Mouse (Mus musculus) lung, embryonic 15.5 days (tissue): Measurements from ENCODE around the gene Mip. TPM values are rescaled to one million over a fixed set of nuclear protein-coding genes. Genes with fewer than 3 reads are reported as not detected.
A peak's percentile ranks its signal among the peaks of the same experiment; 100 is the strongest.
"Not testable (repeated sequence)": the region's sequence is repeated elsewhere in the genome, so short reads cannot be mapped to it uniquely, and the experiment has no call there.

Experiments
- ATAC-seq: fragments of 200-750 bp; cut with Nextera tagmentation; 2 replicates; pipeline ENCODE4 v1.8.0; 2017; ENCODE audit warnings: moderate number of reproducible peaks, borderline replicate concordance; ENCODE audit not compliant: low FRiP score, low TSS enrichment; ENCODE audit errors: extremely low read depth
- H3K27ac ChIP-seq: fragments of 300-500 bp; sonication (generic); 2 replicates; pipeline ENCODE4 v1.5.1; 2015; ENCODE audit warnings: moderate library complexity, mild to moderate bottlenecking, inconsistent platforms
- H3K27me3 ChIP-seq: fragments of 300-500 bp; sonication (generic); 2 replicates; pipeline ENCODE4 v1.6.1; 2015; ENCODE audit warnings: inconsistent platforms
- H3K36me3 ChIP-seq: fragments of 300-500 bp; sonication (generic); 2 replicates; pipeline ENCODE4 v1.6.1; 2015; ENCODE audit warnings: inconsistent platforms
- H3K4me1 ChIP-seq: fragments of 300-500 bp; sonication (generic); 2 replicates; pipeline ENCODE4 v1.6.1; 2015; ENCODE audit warnings: inconsistent platforms
- H3K4me2 ChIP-seq: fragments of 300-500 bp; sonication (generic); 2 replicates; pipeline ENCODE4 v1.6.1; 2015; ENCODE audit warnings: inconsistent platforms, mild to moderate bottlenecking, moderate library complexity
- H3K4me3 ChIP-seq: fragments of 300-500 bp; sonication (generic); 2 replicates; pipeline ENCODE4 v1.5.1; 2015; ENCODE audit warnings: mild to moderate bottlenecking, inconsistent platforms
- H3K9ac ChIP-seq: fragments of 300-500 bp; sonication (generic); 2 replicates; pipeline ENCODE4 v1.6.1; 2015; ENCODE audit warnings: inconsistent platforms
- H3K9me3 ChIP-seq: fragments of 300-500 bp; sonication (generic); 2 replicates; pipeline ENCODE4 v1.6.1; 2016; ENCODE audit warnings: inconsistent platforms
- WGBS: fragments of 180-500 bp; shearing (Covaris S2); methylation state at CpG from one replicate; pipeline ENCODE4 v1.1.7; 2015; 5-methylcytosine and 5-hydroxymethylcytosine counted together
- polyA plus RNA-seq: library from polyadenylated mRNA; unstranded; fragments of >200 nt; fragmentation: Nextera tagmentation; extraction: Ambion mirVana; gene quantifications from 2 replicates; pipeline ENCODE4 v1.2.1, GENCODE M21; 2015

Gene Mip
- polyA plus RNA-seq, 1 experiment from 2014 or later, result not detected

DNA sequence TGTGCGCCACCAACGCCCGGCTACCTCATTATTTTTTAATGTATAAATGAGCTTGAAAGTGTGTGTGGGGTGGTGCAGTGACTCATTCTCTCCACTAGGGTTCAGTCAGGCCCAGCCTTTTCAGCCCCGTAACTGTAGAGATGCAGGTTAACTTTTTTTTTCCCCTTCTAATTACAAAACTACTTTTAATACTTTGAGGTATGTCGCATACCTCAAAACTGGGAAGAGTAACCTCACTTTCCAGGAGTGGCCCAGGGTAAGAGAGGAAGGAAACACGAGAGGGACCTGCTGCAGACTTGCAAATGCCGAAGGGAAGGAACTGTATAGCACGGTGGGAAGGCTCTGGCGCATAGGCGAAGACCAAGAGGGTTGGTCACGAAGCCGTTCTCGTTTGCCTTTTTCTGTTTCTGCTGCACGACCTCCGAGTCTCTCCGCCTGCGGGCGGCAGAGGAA, 12.7 kb upstream of the Mip start:
- Histone ChIP-seq H3K9me3 (no peaks in the 10 kb centered on the region), H3K36me3 (no peaks in the 10 kb centered on the region), H3K4me2 (peak overlapping the region; percentile 63), H3K4me3 (peak overlapping the region; percentile 34), H3K4me1 (peaks cover 18% of the 10 kb centered on the region), H3K27me3 (peaks cover 3% of the 10 kb centered on the region; the same call in 1 of the 2 replicates), H3K9ac (0 out of 2 replicates have a peak overlapping the region, but pooled peaks have one; percentile 8), H3K27ac (0 out of 2 replicates have a peak overlapping the region, but pooled peaks have one; percentile 25)
- 2% methylated on average over 18 of the region's 18 CpGs for WGBS
- ATAC-seq, result peak; percentile 41; the same call in 1 of the 2 replicates

DNA sequence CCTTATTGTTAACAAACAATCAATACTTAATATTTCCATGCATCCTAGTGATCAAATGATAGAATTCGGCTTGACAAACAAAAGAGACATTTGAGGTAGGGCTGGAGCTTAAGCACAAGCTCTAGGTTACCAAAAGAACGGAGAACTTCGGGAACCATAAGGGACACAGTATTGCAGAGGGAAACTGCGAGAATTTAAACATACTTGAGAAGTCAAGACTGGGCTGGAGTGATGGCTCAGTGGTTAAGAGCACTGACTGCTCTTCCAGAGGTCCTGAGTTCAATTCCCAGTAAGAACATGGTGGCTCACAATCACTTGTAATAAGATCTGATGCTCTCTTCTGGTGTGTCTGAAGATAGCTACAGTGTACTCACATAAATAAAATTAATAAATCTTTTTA, 11.5 kb upstream of the Mip start:
- H3K9ac ChIP-seq, H3K9me3 ChIP-seq, H3K27ac ChIP-seq, ATAC-seq, H3K36me3 ChIP-seq, H3K4me2 ChIP-seq, H3K27me3 ChIP-seq, H3K4me3 ChIP-seq: not testable (repeated sequence)
- H3K4me1 ChIP-seq, result peaks cover 18% of the 10 kb centered on the region
- WGBS, result 79% methylated on average over 4 of the region's 4 CpGs

DNA sequence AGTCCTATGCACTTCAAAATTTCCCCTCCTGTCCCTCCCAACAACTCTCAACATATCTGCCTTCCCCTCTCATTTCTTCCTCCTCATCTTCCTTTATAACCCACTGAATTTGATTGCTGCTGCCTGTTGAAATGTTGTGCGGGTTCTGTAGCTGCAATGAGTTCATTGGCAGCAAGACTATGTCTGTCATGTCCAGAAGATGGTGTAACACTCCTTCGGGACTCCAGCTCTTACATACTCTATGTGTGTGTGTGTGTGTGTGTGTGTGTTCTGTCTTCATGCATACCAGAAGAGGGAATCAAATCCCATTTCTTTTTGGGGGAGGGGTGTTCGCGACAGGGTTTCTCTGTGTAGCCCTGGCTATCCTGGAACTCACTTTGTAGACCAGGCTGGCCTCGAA, 10.7 kb upstream of the Mip start:
- no peak overlapping the region for H3K4me3 ChIP-seq
- WGBS, result 77% methylated on average over 5 of the region's 5 CpGs
- peaks cover 18% of the 10 kb centered on the region for H3K4me1 ChIP-seq
- peaks cover 3% of the 10 kb centered on the region; the same call in 1 of the 2 replicates for H3K27me3 ChIP-seq
- no peak overlapping the region for H3K4me2 ChIP-seq
- ATAC-seq, result no peak
- H3K9ac ChIP-seq, result no peak overlapping the region
- no peak overlapping the region for H3K27ac ChIP-seq
- no peaks in the 10 kb centered on the region for H3K9me3 ChIP-seq
- H3K36me3 ChIP-seq, result no peaks in the 10 kb centered on the region

DNA sequence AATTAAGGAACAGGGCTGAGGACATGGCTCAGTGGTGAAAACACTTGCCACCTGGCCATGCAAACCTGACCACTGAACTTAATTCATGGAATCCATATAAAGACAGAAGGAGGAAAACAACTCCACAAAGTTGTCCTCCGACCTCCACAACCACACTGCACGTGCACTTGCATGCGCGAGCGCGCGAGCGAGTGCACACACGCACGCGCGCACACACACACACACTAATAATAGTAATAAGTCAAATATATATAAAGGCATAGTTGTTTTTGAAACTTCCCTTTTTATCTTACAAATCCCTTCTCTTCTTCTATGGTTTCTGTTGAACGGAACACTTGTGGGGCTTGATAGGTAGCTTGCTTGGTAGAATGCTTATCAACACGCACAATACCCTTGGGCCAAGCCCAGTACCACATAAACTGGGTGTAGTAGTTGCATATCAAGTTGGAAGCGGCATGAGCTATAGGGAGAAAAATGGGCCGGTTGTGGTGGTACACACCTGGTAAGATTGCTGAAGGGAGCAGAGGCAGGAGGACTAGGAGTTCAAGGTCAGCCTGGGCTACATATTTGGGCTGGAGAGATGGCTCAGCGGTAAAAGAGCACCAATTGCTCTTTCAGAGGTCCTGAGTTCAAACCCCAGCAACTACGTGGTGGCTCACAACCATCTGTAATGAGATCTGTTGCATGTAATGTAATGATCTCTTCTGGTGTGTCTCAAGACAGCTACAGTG, 7.1 kb upstream of the Mip start:
- H3K27me3 ChIP-seq, result peaks cover under 1% of the 10 kb centered on the region; the same call in 1 of the 2 replicates
- H3K9me3 ChIP-seq, result no peaks in the 10 kb centered on the region
- H3K36me3 ChIP-seq, result no peaks in the 10 kb centered on the region
- no peak overlapping the region for H3K4me3 ChIP-seq
- no peak overlapping the region for H3K27ac ChIP-seq
- no peak overlapping the region for H3K9ac ChIP-seq
- 0 out of 2 replicates have a peak, but pooled peaks cover 2% of the 10 kb centered on the region for H3K4me1 ChIP-seq
- no peak overlapping the region for H3K4me2 ChIP-seq
- ATAC-seq, result no peak
- 90% methylated on average over 18 of the region's 18 CpGs for WGBS

DNA sequence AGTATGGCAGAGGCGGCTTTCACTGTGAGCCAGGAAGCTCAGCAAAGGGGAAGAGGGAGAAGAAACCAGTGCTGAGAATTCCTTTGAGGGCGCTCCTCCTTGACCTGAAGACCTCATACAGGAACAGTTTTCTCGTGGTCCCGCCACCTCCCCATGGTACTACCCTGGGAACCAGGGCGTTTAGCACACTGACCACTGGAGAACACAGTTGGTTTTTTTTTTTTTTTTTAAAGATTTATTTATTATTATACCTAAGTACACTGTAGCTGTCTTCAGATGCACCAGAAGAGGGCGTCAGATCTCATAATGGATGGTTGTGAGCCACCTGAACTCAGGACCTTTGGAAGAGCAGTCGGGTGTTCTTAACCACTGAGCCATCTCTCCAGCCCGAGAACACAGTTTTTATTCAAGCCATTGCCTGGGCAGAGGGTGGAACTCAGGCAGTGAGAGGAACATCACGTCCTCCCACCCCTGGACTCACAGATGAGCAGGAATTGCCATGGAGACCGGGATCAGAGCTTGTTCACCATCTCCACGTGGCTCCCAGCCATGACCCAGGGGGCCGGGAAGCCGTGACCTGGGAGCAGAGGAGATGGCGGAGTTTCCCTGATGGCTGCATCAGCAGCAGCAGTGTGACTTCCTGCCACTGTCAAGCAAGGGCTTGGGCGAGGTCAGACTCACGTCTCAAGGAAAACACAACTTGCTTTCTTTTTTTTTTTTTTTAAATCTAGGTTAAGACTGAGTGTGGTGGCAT, 3.9 kb upstream of the Mip start:
- no peaks in the 10 kb centered on the region for H3K9me3 ChIP-seq
- 0 out of 2 replicates have a peak, but pooled peaks cover 2% of the 10 kb centered on the region for H3K4me1 ChIP-seq
- no peak for ATAC-seq
- no peak overlapping the region for H3K4me3 ChIP-seq
- WGBS, result 52% methylated on average over 16 of the region's 16 CpGs
- H3K9ac ChIP-seq, result no peak overlapping the region
- no peak overlapping the region for H3K4me2 ChIP-seq
- no peaks in the 10 kb centered on the region for H3K36me3 ChIP-seq
- no peak overlapping the region for H3K27ac ChIP-seq
- no peaks in the 10 kb centered on the region for H3K27me3 ChIP-seq

DNA sequence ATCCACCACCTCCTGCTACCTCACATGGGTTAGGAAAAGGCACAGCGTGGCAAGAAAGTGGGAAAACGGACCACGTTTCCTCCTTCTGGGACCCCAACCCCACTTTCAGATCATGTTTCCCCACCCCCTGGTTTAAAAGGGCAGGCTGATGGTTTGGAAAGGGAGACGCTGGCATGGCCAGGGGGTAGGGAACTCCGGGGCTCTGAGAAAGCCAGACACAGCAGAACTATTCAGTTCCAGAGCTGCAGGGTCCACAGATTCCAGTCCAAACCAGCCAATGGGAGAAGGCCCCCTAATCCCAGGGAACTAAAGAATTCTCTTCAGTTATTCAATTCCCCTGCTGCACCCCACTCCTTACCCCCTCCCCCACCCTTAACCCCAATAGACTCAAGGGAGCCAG, 574 bp upstream of the Mip start:
- no peak overlapping the region for H3K4me3 ChIP-seq
- 0 out of 2 replicates have a peak, but pooled peaks cover 2% of the 10 kb centered on the region for H3K4me1 ChIP-seq
- 52% methylated on average over 5 of the region's 5 CpGs for WGBS
- no peak overlapping the region for H3K27ac ChIP-seq
- no peak overlapping the region for H3K9ac ChIP-seq
- no peaks in the 10 kb centered on the region for H3K36me3 ChIP-seq
- ATAC-seq, result no peak
- H3K4me2 ChIP-seq, result no peak overlapping the region
- H3K9me3 ChIP-seq, result no peaks in the 10 kb centered on the region
- H3K27me3 ChIP-seq, result no peaks in the 10 kb centered on the region

DNA sequence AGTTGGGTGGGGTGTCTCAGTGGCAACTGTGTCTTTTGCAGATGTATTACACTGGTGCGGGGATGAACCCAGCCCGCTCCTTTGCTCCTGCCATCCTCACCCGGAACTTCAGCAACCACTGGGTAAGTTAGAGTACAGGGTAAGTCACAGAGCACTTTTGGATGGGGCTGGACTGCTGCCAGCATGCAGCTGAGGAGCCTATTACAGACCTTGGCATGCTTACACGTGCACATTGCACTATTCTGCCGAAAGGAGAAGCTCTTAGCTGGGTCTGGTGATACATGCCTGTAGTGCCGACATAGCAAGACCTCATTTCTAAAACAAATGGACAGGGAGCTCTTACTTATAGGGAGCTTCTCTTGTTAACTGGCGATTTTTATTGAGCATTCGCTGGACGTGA, 2.0 kb downstream of the Mip start:
- Histone ChIP-seq H3K27ac (no peak overlapping the region), H3K36me3 (no peaks in the 10 kb centered on the region), H3K4me1 (peaks cover 7% of the 10 kb centered on the region), H3K4me3 (no peak overlapping the region), H3K9me3 (no peaks in the 10 kb centered on the region), H3K27me3 (no peaks in the 10 kb centered on the region), H3K4me2 (no peak overlapping the region), H3K9ac (no peak overlapping the region)
- no peak for ATAC-seq
- 68% methylated on average over 9 of the region's 9 CpGs for WGBS

DNA sequence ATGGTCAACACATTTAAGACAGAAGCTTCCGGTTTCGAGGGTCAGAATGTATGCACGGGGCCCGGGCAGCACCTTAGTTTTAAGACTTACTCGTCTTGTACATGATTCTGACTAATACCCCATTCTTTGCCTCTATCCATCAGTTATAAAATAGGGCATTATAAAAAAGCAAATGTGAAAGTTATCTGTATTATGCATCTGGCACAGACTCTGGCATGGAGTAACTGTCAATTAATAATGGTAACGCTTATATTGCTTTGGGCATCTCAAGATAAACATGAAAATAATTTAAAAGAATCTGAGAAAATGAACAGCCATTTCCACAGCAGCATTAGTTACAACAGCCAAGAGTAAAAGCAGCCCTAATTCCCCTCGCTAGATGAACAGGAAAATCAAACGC, 2.4 kb downstream of the Mip start:
- Histone ChIP-seq H3K9me3 (no peaks in the 10 kb centered on the region), H3K4me3 (no peak overlapping the region), H3K36me3 (no peaks in the 10 kb centered on the region), H3K4me1 (peaks cover 10% of the 10 kb centered on the region), H3K27ac (no peak overlapping the region), H3K9ac (no peak overlapping the region), H3K27me3 (no peaks in the 10 kb centered on the region), H3K4me2 (no peak overlapping the region)
- ATAC-seq, result no peak
- WGBS, result 86% methylated on average over 8 of the region's 8 CpGs

DNA sequence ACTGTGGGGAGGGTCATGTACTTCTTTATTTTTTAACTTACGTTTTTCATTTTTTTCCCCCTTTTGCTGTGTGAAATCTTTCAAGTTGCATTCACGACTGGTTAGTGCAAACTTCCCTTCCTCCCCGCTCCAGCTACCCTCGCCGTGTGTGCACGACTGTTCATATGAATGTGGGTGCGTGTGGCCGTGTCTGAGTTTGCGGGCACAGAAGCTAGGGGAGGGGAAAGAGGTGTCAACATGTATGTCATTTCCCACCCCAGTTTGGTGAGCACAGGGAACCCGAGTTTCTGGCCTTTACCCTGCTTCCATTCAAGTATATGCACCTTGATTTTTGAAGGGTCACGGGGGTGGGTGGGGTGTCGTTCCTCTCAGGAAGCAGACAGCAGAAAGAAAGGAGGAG, 4.9 kb downstream of the Mip start:
- no peak overlapping the region for H3K27ac ChIP-seq
- H3K27me3 ChIP-seq, result no peaks in the 10 kb centered on the region
- 0 out of 2 replicates have a peak, but pooled peaks cover 3% of the 10 kb centered on the region for H3K36me3 ChIP-seq
- no peaks in the 10 kb centered on the region for H3K9me3 ChIP-seq
- H3K4me1 ChIP-seq, result peaks cover 14% of the 10 kb centered on the region
- H3K9ac ChIP-seq, result no peak overlapping the region
- no peak overlapping the region for H3K4me2 ChIP-seq
- WGBS, result 72% methylated on average over 12 of the region's 12 CpGs
- ATAC-seq, result no peak
- no peak overlapping the region for H3K4me3 ChIP-seq

DNA sequence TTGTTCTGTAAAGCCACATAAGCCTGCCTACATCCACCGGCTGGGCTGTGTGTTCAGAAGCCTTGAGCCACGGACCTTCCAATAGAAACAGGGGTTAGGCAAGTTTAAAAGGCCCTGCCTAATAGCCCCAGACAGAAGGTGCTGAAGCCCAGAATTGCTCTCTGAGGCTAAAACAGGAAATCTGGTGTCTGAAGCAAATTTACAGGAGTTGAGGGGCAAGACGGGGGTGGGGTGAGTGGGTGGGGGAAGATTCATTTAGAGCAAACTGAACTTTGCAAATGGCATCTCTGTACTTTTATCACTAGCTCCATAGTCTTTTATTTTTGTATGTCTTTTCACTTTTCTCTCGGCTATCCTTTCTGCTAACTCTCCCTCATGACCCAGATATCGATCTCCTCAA, 5.5 kb downstream of the Mip start:
- ATAC-seq, result no peak
- 9% methylated on average over 5 of the region's 5 CpGs for WGBS
- Histone ChIP-seq H3K36me3 (0 out of 2 replicates have a peak, but pooled peaks cover 3% of the 10 kb centered on the region), H3K9me3 (no peaks in the 10 kb centered on the region), H3K9ac (peak overlapping the region; percentile 69; the same call in 1 of the 2 replicates), H3K4me1 (peaks cover 14% of the 10 kb centered on the region), H3K27ac (peak overlapping the region; percentile 96), H3K27me3 (no peaks in the 10 kb centered on the region), H3K4me2 (peak overlapping the region; percentile 64), H3K4me3 (peak overlapping the region; percentile 69)

DNA sequence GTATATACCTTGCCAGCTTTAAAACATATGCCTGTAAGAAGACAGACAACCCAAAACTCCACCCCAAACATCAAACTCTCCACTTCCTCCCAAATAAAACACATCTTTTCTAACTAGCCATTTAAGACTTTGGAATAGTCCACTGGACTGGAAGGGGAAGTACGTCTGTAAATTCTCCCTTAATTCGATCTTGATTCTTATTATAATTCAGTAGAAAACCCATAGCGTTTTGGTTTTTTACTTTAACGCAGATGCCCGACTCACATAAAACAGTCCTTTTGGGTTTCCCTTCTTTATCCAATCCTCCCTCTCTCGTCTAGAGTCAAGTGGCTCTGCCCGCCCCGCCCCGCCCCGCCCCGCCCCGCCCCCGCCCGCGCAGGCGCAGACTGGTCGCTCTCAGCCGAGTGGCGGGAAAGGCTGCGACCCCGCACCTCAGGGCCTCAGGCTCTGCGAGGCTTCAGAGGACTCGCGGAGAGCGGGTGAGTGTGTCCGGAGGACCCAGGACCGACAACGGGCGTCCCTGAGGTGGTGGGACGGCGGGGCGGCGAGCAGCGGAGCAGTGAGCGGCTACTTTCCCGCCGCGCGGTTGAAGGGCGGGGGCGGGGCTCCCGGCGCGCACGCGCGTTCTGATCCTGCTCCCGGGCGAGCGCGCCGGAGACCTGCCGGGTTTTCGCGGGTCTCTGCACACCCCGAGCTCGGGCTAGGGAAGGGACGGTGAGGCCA, 6.2 kb downstream of the Mip start, which contains the start of gene Timeless:
Gene Timeless, plus strand, starts transcription at position 369 of the 723 bp plus-strand sequence.
- ATAC-seq, result peak; percentile 93
- WGBS, result under 1% methylated on average over 49 of the region's 58 CpGs

More for the DNA sequence above, 6.2 kb downstream of the Mip start, which contains the start of gene Timeless:
- Histone ChIP-seq H3K27me3 (no peaks in the 10 kb centered on the region), H3K36me3 (0 out of 2 replicates have a peak, but pooled peaks cover 3% of the 10 kb centered on the region), H3K27ac (peak within 1 kb of the TSS; percentile 96), H3K4me1 (peaks cover 14% of the 10 kb centered on the region), H3K4me3 (peak within 1 kb of the TSS; percentile 69), H3K9me3 (no peaks in the 10 kb centered on the region), H3K4me2 (peak within 1 kb of the TSS; percentile 64), H3K9ac (peak within 1 kb of the TSS; percentile 69)
